Mouse (Mus musculus) cortical plate, adult 2 months (tissue): ENCODE data around the gene Saysd1. TPM values are rescaled to one million over a fixed set of nuclear protein-coding genes. Genes with fewer than 3 reads are reported as not detected.
"Not testable (repeated sequence)": the region's sequence is repeated elsewhere in the genome, so short reads cannot be mapped to it uniquely, and the experiment has no call there.

Source experiments
- H3K27ac ChIP-seq: fragments of 200-500 bp; 2 replicates; pipeline ENCODE4 v1.5.1; 2012; ENCODE audit warnings: low read length, control low read depth, inconsistent platforms; ENCODE audit not compliant: insufficient read depth
- H3K4me1 ChIP-seq: fragments of 200-500 bp; 2 replicates; pipeline ENCODE4 v1.6.1; 2011; ENCODE audit warnings: low read length; ENCODE audit not compliant: control insufficient read depth, insufficient read depth
- H3K4me3 ChIP-seq: fragments of 200-500 bp; 2 replicates; pipeline ENCODE4 v1.5.1; 2011; ENCODE audit warnings: mild to moderate bottlenecking, low read length, control low read depth; ENCODE audit not compliant: insufficient read depth
- CTCF ChIP-seq: fragments of 200-500 bp; IDR thresholded peaks from 2 replicates; pipeline ENCODE4 v1.5.1; 2011; ENCODE audit warnings: mild to moderate bottlenecking, control low read depth, low read length; ENCODE audit not compliant: insufficient read depth; ENCODE audit errors: extremely low read depth
- POLR2A ChIP-seq: fragments of 200-500 bp; IDR thresholded peaks from 2 replicates; pipeline ENCODE4 v1.6.1; 2011; ENCODE audit warnings: mild to moderate bottlenecking, low read length, control low read depth; ENCODE audit not compliant: insufficient read depth; ENCODE audit errors: extremely low read depth
- polyA plus RNA-seq: library from polyadenylated mRNA; depleted of rRNA; stranded (reverse); fragments of >200 nt; gene quantifications from 2 replicates; pipeline ENCODE4 v1.2.3, GENCODE M21; 2012

Saysd1 gene
- polyA plus RNA-seq, 1 experiment, result 8.3 TPM

- H3K27ac ChIP-seq, result no peak overlapping the region
- no peak overlapping the region for H3K4me3 ChIP-seq
- TF ChIP-seq POLR2A (no peak), CTCF (no peak)
- H3K4me1 ChIP-seq, result peaks cover 3% of the 10 kb centered on the region; the same call in 1 of the 2 replicates
These were observed 89.9 kb downstream of the Saysd1 start for GRCm38 (mm10) chr14:20048481-20048835.

DNA sequence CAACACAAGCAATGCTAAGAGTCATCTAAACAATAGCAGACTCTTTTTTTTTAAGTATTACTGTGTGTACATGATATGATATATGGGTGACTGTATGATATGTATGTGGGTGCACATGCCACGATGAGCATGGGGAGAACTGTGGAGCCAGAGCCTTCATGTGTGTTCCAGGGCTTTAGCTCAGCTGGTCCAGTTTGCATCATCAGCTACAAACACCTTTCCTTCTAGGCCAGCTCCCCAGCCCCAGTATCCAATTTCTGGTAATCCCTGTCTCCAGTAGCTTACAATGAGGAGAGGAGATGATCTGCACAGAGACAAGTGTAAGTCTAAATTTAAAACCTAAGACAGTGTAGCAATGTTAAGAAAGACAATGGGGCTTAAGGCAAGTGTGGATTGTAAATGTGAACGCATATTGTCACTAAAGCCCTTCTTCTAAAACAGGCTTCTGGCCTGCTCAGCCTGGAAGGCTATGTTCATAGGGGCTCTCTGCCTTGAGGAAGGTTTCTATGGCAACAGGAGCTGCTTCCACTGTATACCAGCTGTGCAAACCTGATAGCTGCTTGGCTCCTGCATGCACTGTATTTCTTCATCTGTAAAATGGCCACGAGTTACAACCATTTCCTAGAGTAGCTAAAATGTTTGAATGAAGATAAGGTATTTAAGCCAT is 90.4 kb downstream of the Saysd1 start:
- TF ChIP-seq CTCF, result no peak
- TF ChIP-seq POLR2A, result no peak
- Histone ChIP-seq H3K4me3 (no peak overlapping the region), H3K27ac (no peak overlapping the region), H3K4me1 (peaks cover 3% of the 10 kb centered on the region; the same call in 1 of the 2 replicates)

DNA sequence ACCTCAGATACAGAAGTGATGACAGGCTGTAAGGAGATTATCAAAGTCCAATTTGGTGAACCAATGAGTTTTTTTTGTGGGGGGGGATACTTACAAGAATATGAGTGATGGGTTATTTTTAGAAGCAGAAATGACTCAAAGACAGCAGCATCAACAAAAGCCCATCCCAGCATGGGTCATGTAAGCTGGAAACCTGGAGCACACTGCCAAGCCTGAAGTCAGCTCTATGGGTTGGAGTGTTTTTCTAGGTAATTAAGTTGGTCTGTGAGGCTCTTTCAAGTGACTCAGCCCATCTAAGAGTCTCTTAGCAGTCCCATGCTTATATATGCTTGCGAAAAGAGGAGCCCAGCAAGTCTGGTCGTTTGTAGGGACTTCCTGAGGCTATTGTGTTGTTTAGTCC is 91.0 kb downstream of the Saysd1 start:
- H3K4me1 ChIP-seq, result peaks cover 3% of the 10 kb centered on the region; the same call in 1 of the 2 replicates
- TF ChIP-seq POLR2A (no peak), CTCF (no peak)
- H3K4me3 ChIP-seq, result no peak overlapping the region
- H3K27ac ChIP-seq, result no peak overlapping the region

DNA sequence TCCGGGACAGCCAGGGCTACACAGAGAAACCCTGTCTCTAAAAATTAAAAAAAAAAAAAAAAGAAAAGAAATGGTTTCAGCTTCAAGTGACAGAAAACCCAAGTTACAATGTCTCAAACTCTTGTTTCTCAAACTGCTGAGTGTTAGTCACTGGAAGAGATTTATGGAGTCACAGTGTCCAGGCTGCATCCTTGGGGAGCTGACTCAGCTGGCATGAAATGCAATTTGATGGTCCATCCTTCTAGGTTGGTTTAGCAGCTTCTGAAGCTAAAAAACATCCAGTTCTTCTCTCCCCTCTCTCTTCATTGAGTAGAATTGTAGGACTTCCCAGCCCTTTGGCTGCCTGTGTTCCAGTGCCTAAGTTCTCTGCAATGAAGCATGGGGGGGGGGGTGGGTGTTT is 94.3 kb downstream of the Saysd1 start:
- TF ChIP-seq CTCF (no peak), POLR2A (no peak)
- H3K4me3 ChIP-seq, result no peak overlapping the region
- no peak overlapping the region for H3K27ac ChIP-seq
- no peaks in the 10 kb centered on the region for H3K4me1 ChIP-seq

- Histone ChIP-seq H3K4me3 (no peak overlapping the region), H3K4me1 (no peaks in the 10 kb centered on the region), H3K27ac (no peak overlapping the region)
- no peak for TF ChIP-seq CTCF
These were observed 96.5 kb downstream of the Saysd1 start for GRCm38 (mm10) chr14:20041836-20042235.

DNA sequence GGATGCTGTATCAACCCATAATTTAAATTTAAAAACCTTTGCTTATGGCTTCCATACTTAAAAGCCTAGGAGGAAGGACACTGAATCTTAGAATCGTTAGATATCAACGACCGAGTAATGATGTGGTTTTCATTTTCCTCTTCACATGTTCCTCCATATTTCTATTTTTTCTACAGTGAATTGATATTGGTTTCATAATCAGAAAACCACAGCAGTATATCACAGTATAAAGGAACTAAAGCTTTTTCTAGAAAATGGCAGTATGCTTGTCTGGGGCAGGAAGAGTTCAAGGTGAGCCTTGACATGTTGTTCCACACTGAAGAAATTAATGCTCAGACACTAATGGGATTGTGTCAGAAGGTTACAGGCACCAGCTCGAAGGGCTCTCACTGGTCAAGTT is 97.4 kb downstream of the Saysd1 start:
- TF ChIP-seq CTCF, result no peak
- TF ChIP-seq POLR2A, result no peak
- no peak overlapping the region for H3K4me3 ChIP-seq
- H3K4me1 ChIP-seq, result no peaks in the 10 kb centered on the region
- no peak overlapping the region for H3K27ac ChIP-seq

DNA sequence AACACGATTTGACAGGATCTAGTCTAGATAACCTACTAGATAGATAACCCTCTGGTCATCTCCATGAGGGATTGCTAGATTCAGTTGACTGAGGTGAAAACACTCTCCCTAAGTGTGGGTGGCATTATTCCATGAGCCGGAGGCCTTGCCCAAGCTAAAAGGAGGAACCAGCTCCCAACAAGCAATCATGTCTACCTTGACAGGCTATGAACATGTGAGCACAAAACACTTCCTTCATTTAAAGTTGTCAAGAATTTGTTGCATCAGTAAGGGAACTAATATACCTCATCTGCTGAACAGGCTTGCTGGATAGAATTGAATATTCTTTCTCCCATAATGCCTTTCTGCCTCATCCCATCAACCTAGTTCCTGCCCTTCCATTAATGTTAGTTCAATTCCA is 98.5 kb downstream of the Saysd1 start:
- no peak overlapping the region for H3K4me3 ChIP-seq
- H3K4me1 ChIP-seq, result no peaks in the 10 kb centered on the region
- no peak overlapping the region for H3K27ac ChIP-seq
- TF ChIP-seq POLR2A (no peak), CTCF (no peak)

DNA sequence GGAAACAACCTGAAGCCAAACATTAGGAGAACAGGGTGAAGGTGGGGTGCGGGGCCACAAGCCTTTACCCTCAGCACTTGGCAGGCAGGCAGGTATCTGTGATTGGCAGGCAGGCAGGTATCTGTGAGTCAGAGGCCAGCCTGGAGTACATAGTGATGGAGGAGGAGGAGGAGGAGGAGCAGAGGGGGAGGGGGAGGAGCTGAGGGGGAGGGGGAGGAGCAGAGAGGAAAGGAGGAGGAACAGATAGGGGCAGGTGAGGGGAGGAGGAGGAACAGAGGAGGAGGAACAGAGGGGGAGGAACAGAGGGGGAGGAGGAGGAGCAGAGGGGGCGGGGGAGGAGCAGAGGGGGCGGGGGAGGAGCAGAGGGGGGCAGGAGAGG is 105.6 kb downstream of the Saysd1 start:
- H3K27ac ChIP-seq, result no peak overlapping the region
- no peaks in the 10 kb centered on the region for H3K4me1 ChIP-seq
- H3K4me3 ChIP-seq, result no peak overlapping the region
- TF ChIP-seq CTCF, result no peak
- TF ChIP-seq POLR2A, result no peak

DNA sequence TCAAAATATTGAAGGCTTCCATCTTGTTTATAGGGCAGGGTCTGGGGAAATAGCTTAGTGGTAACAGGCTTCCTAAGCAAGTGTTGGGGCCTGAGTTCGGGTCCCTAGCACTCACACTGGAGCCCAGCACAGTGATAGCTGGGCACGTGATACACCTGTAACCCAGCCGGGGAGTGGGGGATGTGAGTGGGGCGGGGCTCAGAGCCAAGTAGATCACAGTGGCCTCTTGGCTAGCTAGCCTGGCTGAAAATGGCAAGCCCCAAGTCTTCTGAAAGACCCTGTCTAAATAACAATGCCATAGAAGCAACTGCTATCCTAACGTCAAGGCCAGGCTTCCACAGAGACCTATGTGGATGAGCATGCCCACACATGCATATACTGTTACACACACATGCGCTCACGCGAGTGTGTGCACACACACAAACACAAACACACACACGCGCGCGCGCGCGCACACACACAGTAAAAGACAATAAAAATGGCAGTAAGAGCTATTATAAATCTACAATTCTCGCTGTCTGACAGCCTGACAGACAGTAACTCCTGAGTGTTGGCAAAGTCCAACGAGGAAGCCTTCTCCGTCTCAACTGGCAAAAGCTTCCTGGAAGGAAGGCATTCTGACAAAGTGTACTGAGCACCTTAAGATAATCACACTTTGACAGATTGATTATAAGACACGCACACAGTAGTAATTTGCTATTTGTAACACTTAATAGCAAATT is 106.2 kb downstream of the Saysd1 start:
- TF ChIP-seq CTCF (no peak), POLR2A (no peak)
- no peaks in the 10 kb centered on the region for H3K4me1 ChIP-seq
- no peak overlapping the region for H3K4me3 ChIP-seq
- H3K27ac ChIP-seq, result no peak overlapping the region

DNA sequence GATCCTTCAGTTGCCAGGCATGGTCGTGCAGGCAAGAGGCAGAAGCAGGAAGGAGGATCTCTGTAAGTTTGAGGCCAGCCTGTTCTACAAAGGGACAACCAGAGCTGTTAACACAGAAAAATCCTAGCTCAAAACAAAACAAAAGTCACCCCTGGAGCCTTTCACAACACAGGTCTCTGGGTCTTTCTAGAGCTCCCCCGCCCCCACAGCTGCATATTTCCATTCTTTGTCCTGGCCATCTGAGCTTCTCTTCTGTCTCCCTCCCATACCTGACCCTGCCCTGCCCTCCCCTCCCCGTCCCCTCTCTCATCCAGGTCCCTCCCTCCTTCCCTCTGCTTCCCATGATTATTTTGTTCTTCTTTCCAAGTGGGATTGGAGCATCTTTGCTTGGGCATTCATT is 108.7 kb downstream of the Saysd1 start:
- no peak overlapping the region for H3K4me3 ChIP-seq
- H3K27ac ChIP-seq, result no peak overlapping the region
- TF ChIP-seq POLR2A, result no peak
- no peak for TF ChIP-seq CTCF
- no peaks in the 10 kb centered on the region for H3K4me1 ChIP-seq

DNA sequence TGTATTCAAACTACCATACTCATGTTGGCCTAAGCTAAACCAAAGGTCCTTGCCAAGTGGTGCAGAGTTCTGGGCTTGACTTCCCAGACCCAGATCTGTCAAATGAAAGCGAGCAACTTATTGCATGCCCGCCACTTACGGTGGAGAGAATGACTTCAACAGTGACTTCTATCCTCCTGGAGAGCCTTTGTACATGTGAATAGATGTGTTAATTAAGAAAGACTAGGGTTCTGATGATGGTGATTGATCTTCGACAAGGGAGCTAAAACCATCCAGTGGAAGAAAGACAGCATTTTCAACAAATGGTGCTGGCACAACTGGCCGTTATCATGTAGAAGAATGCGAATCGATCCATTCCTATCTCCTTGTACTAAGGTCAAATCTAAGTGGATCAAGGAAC is 110.9 kb downstream of the Saysd1 start:
- not testable (repeated sequence) for H3K4me1 ChIP-seq, H3K27ac ChIP-seq, H3K4me3 ChIP-seq
